Mouse (Mus musculus) adrenal gland, postnatal 14 days (tissue): Measurements from ENCODE around the gene Krtap3-3. TPM values are rescaled to one million over a fixed set of nuclear protein-coding genes. Genes with fewer than 3 reads are reported as not detected.
"Not testable (repeated sequence)": the region's sequence is repeated elsewhere in the genome, so short reads cannot be mapped to it uniquely, and the experiment has no call there.

Experiments used
- DNase-seq: peaks from one replicate; pipeline ENCODE4 v3.0.0; 2021; ENCODE audit warnings: mixed read lengths
- long read RNA-seq, 2 experiments: library from polyadenylated mRNA; stranded (forward); transcript quantifications; one replicate each; pipeline ENCODE4 v2.0.0; 2021
- total RNA-seq: library from RNA; stranded (reverse); gene quantifications from 2 replicates; pipeline ENCODE4 v1.2.3, GENCODE M21; 2021

The Krtap3-3 gene
- total RNA-seq = not detected in 2 replicates
- long read RNA-seq, experiment 1 = 0 reads
- long read RNA-seq, experiment 2 = 0 reads

GRCm38 (mm10) chr11:99550765-99551164 lies at the start of gene Krtap3-3:
Krtap3-3 (minus strand) TSS chr11:99550865.
- DNase-seq = no peak

DNA sequence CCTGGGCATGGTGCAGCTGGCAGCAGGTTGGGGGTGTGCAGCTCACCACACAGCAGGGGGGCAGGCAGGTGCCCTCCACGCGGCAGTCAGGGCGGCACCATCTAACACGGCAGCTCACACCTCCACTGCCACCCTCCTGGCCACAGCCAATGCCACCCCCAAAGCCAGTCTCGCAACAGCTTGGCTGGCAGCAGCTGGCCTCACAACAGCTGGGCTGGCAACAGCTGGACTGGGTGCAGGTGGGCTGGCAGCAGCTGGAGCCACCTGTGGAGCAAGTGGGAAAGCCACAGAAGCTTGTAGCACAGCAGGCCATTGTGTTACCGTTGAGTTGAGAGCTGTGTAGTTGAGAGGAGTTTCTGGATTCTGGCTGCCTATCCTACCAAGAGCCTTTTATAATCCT lies 47.1 kb upstream of the Krtap3-3 start, which contains the start of gene Krtap9-3:
Krtap9-3 (minus strand) TSS at position 364 of the 400 bp plus-strand sequence.
- DNase-seq = not testable (repeated sequence)

GRCm38 (mm10) chr11:99590981-99591380 lies 40.3 kb upstream of the Krtap3-3 start, which contains the start of gene Krtap1-3:
Krtap1-3 (minus strand) TSS chr11:99591339.
- DNase-seq = no peak

DNA sequence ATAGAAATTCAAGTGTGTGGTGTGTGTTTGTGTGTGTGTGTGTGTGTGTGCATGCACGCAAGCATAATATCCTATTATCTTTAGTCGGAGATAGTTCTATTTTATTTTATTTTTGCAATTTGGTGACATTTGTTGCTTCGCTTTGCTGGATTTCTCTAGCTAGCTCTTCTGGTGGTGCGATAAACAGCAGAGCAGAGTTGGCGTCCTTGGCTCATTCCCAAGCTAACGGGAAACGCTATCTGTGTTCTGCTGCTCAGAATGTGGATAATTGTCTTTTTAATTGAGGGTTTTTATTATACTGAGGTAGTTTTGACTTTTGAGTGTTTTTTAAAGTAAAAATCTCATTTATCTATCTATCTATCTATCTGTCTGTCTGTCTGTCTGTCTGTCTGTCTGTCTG lies 34.4 kb upstream of the Krtap3-3 start:
- no peak for DNase-seq

DNA sequence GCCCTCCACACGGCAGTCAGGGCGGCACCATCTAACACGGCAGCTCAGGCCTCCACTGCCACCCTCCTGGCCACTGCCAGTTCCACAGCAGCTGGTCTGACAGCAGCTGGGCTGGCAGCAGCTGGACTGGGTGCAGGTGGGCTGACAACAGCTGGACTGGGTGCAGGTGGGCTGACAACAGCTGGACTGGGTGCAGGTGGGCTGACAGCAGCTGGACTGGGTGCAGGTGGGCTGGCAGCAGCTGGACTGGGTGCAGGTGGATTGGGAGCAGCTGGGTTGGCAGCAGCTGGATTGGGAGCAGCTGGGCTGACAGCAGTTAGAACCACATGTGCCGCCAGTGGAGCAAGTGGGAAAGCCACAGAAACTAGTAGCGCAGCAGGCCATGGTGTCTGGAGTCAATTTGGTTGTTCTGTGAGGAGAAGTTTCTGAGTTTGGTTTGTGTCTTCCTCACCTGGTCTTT lies 32.6 kb upstream of the Krtap3-3 start, which contains the start of gene Krtap1-4:
Krtap1-4 (minus strand) TSS at position 410 of the 460 bp plus-strand sequence.
- no peak for DNase-seq

DNA sequence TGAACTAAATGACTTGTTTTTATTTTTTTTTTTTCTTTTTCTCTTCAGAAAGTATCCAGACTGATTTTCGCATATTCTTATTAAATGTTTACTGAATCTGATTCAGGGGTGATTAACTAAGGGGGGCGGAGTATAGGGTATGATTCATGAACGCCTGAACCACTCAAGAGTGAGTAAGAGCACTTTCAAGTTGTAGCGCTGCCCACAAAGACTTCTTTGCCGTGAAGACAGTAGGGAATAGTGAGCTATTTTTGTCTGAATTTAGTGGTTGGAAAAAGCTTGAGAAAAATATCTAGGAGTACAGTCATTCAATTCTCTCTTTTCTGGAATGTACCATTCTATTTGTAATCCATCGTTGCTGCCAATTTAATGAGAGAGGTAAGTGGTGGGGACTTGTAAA lies 30.9 kb upstream of the Krtap3-3 start:
- DNase-seq = no peak

GRCm38 (mm10) chr11:99581051-99581450 lies 30.4 kb upstream of the Krtap3-3 start:
- DNase-seq = no peak

- no peak for DNase-seq
Measured at GRCm38 (mm10) chr11:99580636-99581035, 30.0 kb upstream of the Krtap3-3 start, which contains the start of gene Krtap1-5. Krtap1-5 (minus strand) TSS chr11:99581016.

DNA sequence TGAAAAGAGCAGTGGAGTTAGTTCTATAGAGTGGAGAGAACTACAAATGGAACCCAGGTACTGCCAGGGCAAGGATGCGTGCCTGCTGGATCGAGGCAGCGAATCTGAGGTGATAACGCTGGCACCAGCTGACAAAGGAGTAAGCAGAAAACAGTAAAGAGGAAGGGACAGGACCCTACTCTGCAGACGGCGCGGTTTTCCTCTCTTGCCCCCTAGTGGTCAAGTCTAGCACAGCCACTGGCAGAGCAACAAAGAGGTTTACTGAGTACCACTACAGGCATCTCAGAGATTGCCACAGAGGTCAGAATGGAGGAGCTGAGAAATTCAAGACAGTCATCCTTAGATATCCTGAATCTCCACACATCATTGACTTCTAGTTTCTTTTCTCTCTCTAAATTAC lies 23.4 kb upstream of the Krtap3-3 start:
- peak; percentile 79 for DNase-seq

GRCm38 (mm10) chr11:99573164-99573563 lies 22.5 kb upstream of the Krtap3-3 start:
- no peak for DNase-seq

DNA sequence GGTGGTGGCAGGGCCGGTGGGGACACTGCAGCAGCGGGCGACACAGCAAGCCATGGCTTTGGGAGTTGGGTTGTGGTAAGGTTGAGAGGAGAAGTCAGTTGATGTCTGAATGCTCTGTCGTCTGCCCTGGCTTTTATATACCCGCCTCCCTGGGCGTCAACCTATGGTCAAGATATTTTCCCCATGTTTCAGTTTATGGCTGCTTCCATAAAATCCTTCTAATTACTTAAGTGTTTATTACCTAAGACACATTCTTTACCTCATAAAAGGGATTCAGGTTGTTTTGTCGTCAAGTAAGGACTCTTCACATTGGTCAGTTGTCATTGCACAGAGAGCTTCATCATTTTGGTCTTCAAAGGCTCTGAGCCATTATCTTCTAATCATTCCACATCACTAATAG lies 15.9 kb upstream of the Krtap3-3 start, which contains the start of gene Krtap3-1:
Krtap3-1 (minus strand) TSS at position 101 of the 400 bp plus-strand sequence.
- DNase-seq = no peak

DNA sequence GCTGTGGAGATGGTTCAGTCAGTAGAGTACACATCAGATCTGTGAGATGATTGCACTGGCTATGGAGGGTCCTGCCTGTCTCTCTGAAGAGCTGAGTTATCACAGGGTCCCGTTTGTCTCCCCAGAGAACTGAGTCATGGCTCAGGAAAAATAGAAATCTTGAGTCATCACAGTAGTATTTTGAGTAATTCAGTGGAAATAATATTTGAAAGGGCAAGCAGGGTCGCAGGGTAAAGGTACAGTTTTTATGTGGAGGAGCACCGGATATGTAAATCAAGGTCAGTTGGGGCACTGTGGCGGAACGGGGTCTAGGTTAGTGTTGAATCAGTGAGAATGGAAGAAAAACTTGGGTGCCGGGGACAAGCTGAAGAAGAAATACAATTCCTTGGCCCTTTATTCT lies 11.9 kb upstream of the Krtap3-3 start:
- DNase-seq = no peak

DNA sequence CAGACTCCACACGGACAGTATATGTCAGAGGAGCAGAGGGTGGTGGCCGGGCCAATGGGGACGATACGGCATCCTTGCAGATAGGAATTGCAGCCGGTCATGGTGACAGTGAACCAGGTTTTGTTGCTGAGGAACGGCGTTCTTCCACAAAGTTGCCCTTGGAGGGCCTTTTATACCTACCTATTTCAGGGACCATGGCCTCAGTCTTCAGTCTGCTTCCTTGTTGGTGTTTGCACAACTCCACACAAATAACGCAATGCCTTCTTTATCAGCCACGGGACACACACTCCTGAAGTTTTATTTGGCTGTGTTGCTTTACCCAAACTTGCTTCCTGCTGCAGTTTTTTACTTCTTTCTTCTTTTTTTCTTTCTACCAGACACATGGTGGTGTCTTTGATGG lies 8.7 kb upstream of the Krtap3-3 start, which contains the start of gene Gm11939:
Gm11939 (minus strand) TSS at position 101 of the 400 bp plus-strand sequence.
- no peak for DNase-seq

DNA sequence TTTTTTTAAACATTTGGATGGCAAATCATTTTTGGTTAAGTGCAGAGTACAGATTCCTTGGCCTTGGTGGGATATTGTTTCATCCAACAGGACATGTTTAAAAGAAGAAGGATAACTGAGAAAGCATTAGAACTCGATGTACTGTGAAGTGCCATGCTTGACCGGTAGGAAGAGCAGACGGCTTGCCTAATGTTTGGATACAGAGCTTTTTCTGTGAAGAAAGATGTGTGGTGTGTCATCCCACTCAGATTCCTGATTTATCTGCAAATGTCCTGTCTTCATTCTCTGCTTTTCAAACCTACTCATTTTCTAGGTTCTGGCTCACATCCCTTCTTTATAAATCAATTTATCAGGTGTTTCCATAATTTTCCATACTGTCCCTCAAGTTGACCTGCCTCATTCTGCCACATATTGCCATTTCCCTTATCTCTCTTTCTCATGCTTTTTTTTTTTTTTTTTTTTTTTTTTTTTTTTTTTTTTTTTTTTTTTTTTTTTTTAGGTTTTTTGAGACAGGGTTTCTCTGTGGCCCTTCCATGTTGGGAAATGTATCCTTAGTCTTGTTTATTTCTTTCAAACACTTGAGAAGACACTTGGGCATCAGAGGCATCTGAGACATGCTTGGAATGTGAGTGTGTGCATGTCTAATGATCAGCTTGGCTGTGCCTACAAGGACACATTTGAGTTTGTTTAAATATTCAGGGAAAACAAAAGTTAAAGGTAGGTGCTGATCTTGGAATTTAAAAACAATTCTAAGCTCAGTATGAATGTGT lies 7.5 kb upstream of the Krtap3-3 start:
- no peak for DNase-seq

DNA sequence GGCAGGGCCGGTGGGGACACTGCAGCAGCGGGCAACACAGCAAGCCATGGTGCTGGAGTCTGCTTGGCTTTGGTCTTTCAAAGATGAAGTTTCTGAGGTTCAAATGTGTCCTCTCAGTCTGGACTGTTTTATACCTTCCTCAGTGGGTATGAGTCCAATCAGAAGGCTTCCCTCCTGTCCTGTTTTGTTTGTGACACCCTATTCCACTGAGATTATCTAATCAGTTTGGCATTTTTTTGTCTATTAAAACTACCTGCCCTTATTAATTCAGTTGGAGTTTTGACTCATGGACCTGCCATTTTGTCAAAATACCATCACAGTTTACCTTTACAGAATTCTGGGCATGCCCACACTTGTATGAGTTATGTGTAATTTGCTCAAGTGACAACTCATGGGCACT lies 6.1 kb upstream of the Krtap3-3 start, which contains the start of gene Krtap3-2:
Krtap3-2 (minus strand) TSS at position 101 of the 400 bp plus-strand sequence.
- DNase-seq = no peak

DNA sequence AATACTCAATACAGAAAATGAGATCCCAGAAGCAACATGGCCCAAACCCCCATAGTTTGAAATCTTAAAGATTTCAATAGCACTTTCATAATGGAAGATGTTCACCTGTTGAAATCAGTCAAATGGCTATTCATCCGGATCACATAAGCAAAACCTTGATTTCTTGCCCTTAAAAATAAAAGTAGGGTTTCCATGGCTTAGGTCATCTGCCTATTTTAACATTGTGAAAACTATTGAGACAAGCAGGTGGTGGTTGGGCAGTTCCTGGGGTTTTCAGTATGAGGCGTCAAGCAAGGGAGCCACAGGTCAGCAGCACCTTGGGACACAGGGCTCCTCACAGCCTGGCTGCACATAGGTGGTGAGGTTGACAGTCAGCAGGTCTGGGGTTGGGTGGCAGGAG lies 5.5 kb upstream of the Krtap3-3 start:
- DNase-seq = no peak

- no peak for DNase-seq
Measured at GRCm38 (mm10) chr11:99547892-99548291, 2.8 kb downstream of the Krtap3-3 start.

DNA sequence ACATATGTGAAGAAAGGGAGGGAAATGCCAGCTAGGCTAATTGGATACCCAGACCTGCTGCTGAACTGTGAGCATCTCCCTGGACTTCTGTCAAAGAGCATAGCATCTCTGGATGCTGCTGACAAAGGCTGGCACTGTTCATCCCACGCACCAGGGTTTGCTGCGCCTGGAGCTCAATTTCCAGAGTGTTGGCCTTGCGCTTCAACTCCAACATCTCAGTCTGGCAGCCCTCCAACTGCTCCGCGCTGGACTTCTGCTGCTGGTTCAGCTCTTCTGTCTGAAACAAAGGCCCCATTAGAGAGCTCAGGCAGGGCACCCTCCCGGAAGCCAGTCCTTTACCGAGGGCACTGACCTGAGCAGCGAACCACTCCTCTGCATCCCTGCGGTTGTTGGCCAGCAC lies 10.9 kb downstream of the Krtap3-3 start:
- peak; percentile 29 for DNase-seq

DNA sequence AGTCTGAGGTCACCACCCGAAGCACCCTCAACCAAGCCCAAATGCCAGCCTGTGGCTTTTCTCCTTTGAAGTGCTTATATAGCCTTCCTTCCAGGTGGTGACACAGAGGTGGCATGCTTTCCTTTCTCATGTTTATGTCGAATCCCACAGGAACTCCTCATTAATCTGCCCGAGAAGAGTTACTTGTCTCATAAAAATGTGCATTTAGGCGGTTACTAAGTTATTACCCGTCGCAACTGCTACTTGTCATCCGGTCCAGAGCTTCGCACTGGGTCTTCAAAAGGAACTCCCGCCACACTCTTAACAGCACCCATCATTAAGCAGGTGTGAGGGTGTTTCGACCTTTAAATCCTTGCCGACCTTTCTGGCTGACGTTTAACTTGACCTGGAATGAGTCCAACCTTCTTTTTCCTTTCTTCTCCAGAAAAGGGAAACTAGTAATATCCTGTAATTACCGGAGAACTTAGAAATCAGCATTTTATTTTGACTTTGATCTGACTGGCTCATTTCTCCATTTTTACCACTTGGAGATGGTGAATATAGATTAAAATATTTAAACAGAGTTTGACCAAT lies 29.3 kb downstream of the Krtap3-3 start, which contains the start of gene Krt39:
Krt39 (minus strand) TSS at position 51 of the 573 bp plus-strand sequence.
- DNase-seq = no peak

- DNase-seq = no peak
Measured at GRCm38 (mm10) chr11:99514098-99514497, 36.6 kb downstream of the Krtap3-3 start.
